Mouse (Mus musculus): ENCODE data around the gene Cdc7. TPM values are rescaled to one million over a fixed set of nuclear protein-coding genes. Genes with fewer than 3 reads are reported as not detected.

Gene Cdc7
- total RNA-seq, 2 experiments from 2014 or later: 6.5 to 7.1 TPM

DNA sequence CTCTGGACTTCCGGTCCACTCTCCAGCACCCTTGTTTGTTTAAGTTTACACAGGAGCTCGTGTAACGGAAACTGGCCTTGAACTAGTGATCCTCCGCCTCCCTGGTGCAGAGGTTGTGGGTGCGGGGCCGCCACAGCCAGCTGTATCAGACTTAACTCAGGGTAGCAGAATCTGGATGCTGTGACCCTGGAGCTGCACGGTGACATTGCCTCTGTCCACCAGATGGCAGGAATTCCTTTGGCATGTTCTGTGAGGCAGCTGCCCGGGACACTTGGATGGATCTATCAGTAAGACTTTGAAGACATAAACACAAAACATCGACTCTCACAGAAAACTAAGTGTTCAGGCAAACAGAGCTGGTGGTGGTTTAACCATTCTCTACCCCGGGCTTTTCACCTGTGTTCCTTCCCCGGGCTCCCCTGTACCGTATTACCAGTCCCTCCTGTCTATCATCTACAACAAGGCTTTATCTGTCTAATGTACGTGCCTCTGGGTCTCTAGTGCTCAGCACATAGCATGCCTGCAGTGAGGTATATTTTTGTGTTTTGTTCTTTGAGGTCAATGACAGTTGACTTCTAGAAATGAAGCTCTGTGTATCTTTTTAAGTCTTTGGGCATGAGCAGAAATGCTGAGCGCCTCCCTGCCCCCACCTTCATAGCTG is 26.6 kb downstream of the Cdc7 start:
- DNase-seq (ENCODE audit: low spot score in 2 of 2): peak; percentile 51 to 67

DNA sequence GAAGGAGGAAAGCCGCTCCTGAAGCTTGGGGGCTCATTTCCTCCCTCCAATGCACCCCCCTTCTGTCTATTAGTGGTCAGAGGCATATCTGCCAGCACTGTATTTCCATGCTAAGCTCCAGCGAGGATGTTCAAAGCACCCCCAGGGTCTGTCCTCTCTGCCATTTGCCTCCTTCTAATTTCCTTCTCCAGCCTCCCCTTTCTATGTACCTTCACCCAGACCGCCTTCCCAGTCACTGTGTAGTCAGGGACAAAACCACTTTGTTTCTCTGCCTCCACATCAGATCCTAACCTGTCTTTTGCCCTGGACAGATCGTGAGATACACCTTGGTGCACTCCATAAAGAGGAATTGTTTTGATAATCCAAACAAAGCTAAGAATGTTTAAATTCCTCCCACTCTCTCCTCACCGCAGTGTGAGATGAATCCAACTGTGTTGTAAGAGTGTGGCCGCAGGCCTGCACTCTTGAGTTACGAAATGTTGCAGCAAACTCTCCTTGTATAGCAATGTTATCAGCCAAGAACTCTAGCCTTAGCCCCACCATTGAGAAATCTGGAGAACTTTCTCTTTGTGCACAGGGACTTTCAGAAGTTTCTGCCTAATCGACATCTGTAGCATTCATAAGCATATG is 27.3 kb downstream of the Cdc7 start:
- DNase-seq (ENCODE audit: low spot score in 2 of 2): no peak

DNA sequence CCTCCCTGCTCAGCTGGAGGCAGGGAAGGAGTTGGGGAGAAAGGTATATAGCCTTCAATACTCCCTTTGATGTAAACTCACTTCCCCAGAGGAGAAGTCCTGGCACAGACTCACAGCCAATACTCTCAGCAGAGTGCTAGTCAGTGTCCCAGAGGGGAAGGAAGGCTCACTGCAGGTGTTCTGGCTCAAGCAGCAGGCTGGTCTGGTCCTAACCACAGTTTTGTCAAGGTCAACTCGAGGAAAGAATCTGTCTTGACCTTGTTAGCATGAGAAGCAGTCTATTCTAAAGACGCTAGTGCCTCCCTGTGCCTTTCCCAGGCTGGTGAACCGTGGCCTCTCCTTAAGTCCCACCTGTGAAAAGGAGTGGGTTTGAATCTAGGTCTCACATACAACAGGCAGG is 30.6 kb downstream of the Cdc7 start:
- no peak for DNase-seq (ENCODE audit: low spot score in 2 of 2)

DNA sequence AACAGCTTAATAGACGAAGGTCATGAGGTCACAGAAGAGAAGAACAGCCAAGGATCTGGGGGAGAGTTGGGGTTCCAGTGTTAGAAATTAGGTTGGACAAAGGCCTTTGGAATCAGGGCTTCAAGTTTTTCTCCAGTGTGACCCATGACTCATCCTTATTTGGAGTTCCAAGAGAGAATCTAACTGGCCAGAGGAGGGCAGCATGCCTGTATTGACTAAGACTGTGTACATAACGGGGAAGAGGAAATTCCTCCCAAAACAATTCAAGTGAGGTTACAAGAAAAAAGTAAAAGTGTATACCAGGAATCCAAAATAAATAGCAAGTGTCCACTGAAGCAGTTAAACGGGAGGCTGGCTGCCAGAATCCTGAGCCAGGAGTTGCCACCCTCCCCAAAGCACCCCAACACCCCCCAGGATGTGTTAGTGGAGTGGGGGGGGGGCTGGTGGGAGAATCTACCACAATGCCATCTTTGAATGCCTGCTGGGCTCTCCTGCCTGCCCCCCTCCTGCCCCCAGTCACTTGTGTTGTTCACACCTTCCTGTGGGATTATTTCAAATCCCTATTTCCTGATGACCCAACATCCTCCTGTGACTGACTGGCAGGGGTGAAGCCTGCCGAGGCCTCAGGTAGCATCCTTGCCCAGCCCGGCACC is 31.9 kb downstream of the Cdc7 start:
- DNase-seq (ENCODE audit: low spot score in 2 of 2): peak in 1 of 2 experiments; percentile 69

GRCm38 (mm10) chr5:106996539-106997244 is 32.6 kb downstream of the Cdc7 start:
- no peak for DNase-seq (ENCODE audit: low spot score in 2 of 2)

DNA sequence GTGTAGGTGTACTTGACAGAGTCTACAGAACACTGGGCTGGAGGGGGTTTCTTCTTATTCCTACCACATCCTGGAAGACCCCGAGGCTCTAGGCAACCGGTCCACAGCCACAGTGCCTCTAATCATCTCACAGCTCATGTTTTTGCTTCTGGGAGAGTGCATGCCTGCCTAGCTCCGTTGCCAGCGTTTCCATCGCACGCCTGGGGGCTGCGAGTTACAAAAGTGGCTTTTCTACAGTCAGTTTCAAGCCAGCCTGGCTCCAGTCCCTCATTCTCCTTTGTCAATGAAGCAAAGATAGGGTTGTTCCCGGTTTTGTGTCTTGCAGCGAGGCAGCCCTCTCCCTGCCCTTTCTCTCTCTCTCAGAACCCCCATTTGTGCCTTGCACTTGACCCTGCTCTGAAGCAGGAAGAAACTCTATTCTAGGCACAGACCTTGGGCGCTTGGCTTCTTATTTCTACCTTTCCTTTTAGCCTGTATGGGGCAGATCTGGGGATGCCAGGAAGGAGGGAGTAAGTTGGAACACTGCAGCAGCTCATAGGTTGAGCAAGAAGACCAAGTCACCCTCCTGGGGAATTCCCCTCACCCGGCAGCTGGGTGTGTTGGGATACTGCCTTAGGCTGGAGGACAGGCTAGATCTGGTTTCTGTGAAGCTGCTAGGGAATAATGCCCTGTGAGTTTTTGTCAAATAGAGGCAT is 37.4 kb downstream of the Cdc7 start:
- no peak for DNase-seq (ENCODE audit: low spot score in 2 of 2)

GRCm38 (mm10) chr5:107002091-107002416 is 37.9 kb downstream of the Cdc7 start:
- no peak for DNase-seq (ENCODE audit: low spot score in 2 of 2)

DNA sequence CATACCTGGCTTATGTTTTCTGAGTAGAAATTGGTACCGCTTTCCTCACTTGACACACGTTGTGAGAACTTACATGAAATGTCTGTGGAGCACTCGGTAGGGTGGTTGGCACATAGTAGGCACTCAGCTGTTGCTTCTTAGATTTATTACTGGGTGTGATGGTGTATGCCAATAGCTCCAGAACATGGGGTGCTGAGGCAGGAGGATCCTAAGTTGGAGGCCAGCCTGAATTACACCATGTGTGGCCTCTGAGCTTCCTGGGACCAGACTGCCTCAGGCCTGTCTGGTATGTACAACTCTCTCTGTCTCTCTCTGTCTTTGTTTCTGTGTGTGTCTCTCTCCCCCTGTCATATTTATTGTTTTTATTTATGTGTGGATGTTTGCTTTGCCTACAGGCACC is 45.6 kb downstream of the Cdc7 start:
- DNase-seq (ENCODE audit: low spot score in 2 of 2): no peak

DNA sequence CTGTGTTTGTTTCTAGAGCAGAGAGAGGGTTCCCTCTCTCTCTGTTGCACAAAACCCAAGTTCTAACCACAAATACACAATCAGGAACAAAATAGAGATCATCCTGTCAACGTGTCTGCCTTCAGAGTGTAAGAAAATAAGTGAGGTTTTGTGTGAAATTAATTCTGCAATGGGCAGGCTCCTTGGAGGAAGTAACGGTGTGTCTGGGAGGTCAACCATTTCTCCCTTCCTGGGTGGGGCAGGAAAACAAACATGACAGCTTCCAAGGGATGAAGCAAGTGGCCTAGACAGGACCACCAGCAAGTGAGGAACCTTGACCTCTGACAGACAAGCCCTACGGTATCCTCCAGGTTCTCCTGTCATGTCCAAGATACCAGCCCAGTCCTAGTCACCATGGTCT is 46.2 kb downstream of the Cdc7 start:
- no peak for DNase-seq (ENCODE audit: low spot score in 2 of 2)

- DNase-seq (ENCODE audit: low spot score in 2 of 2): peak in 1 of 2 experiments; percentile 12
Observed at GRCm38 (mm10) chr5:107011316-107012029, 47.4 kb downstream of the Cdc7 start.

DNA sequence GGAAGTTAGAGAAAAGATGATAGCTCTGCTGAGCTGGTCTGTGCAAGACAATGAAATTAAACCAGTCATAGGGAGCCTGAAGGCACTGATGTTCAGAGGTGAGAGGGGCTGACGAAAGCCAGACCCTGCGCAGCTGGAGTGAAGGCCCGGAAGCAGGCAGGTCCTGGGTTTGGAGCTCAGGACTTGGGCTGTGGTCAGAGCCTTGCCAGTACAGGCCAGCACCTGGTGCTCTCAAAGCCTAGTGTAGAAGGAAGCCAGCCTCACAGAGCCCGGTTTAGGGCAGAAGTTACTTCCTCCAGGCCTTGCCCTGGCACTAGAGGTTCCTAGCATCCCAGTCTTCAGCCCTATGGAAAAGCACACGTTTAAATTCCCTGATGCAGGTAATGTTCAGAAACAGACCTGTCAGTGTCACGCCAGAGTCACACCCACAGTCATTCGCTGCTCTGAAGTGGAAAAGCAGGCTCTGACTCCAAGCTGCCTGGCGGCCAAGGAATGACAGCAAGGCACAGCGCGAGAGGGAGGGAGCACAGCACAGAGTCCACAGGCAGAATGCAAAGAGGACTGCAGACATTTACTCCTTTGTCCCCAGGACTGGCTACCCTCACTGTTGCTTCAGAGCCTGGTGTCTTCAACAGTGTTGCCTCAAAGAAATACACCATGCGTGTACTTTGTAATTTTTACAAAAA is 48.1 kb downstream of the Cdc7 start:
- DNase-seq (ENCODE audit: low spot score in 2 of 2): peak in 1 of 2 experiments; percentile 13

DNA sequence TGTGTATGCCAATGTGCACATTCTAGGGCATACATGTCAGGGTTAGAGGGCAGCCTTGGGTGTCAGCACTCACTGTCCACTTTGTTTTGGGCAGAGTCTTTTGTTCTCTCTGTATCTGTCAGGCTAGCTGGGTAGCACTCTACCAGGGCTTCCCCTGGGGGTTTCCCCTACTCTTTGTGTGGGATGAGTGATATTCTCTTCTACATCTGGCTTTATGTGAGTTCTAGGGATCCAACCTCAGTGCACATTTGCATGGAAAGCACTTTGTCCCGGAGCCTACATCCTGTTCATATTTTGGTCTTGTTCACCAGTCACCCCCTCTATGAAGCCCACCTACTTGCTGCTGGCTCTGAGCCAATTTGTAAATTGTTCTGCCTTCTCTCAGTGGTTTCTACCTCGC is 49.3 kb downstream of the Cdc7 start:
- DNase-seq (ENCODE audit: low spot score in 2 of 2): no peak

GRCm38 (mm10) chr5:107014146-107014545 is 50.0 kb downstream of the Cdc7 start:
- DNase-seq (ENCODE audit: low spot score in 2 of 2): no peak

GRCm38 (mm10) chr5:107015046-107015421 is 50.9 kb downstream of the Cdc7 start:
- DNase-seq (ENCODE audit: low spot score in 2 of 2): no peak

DNA sequence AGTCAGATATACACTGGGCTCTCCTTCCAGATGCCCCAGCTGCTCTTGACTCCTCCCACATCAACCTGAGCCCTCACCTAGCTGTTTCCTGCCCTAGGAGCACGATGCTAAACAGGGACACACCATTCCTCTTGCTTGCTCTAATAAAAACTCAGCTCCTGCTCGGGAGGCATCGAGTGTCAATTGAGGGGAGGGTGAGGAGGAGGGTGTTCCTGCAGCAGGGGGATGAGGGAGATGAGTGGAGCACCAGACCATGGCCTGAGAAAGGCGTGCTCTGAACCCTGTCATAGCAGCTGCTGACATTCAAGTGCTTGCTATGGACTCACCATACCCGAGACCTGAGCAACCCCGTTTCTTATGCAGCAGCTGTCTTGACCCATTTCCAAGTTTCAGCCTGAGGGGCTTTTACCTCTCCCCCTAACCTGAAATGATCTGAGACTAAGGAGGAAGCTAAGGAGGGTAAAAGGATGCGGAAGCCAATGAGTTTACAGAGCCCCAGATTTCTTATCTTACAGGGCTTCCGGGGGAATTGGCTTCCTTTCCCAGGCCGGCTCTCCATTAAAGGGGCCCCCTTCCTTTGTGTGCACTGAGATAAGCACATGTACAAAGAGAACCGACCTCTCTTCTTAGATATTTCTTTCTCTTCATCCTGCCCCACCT is 51.4 kb downstream of the Cdc7 start:
- DNase-seq (ENCODE audit: low spot score in 2 of 2): peak in 1 of 2 experiments; percentile 12

GRCm38 (mm10) chr5:107016538-107016937 is 52.4 kb downstream of the Cdc7 start:
- DNase-seq (ENCODE audit: low spot score in 2 of 2): no peak

- no peak for DNase-seq (ENCODE audit: low spot score in 2 of 2)
Observed at GRCm38 (mm10) chr5:107017544-107017943, 53.4 kb downstream of the Cdc7 start.

- DNase-seq (ENCODE audit: low spot score in 2 of 2): no peak
Observed at GRCm38 (mm10) chr5:107019057-107019456, 54.9 kb downstream of the Cdc7 start.

- DNase-seq (ENCODE audit: low spot score in 2 of 2): no peak
Observed at GRCm38 (mm10) chr5:107019904-107020303, 55.8 kb downstream of the Cdc7 start.

DNA sequence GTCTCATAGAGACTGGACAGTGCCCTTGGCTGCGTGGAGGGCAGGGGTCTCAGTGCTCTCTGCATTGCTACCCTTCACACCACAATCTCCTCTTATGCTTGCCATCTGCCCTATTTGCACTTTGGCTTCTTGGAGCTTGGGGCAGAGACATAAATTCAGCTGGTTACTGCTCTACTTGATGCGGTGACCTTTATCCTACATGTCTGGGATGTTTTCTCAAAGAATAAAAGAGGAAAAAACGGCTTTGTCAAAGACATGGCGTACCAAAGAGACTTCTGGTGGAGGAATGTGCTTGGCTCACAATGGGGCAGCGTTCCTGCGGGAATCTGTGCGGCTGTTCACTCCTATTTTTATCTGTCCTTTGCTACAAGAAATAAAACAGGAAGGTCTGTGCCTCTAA is 56.2 kb downstream of the Cdc7 start:
- no peak for DNase-seq (ENCODE audit: low spot score in 2 of 2)
